13 mouse cellular contexts compared by ENCODE assay signal in the genomic region with DNA sequence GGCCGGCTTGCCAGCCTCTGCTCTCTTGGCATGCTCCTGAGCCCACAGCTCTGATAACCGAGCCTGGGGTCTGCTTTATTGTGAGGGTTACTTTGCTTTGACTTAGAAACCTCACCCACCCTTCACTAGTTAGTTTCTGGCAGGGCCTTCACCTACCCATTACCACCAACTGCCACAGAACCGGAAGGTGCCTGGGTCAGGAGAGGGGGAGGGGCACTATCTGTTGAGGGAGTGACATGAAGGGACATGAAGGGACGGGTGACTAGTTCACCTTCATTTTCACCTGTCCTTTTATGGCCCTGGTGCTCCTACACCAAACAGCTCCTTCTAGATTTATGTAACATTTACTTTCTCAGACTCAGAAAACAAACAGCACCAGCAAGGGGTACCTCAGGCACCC. TPM values are rescaled to one million over a fixed set of nuclear protein-coding genes. Genes with fewer than 3 reads are reported as not detected.
A peak's percentile ranks its signal among the peaks of the same experiment; 100 is the strongest.
DNase-seq lines count a peak whose midpoint lies in the region; ATAC-seq lines count a peak whose summit lies in the region.
"Had no signal": no experiment of that assay in that cellular context is flagged by ENCODE, and none has a peak within 500 bp of the region (broad histone marks: within the 10 kb centered on the region; RNA-seq: fewer than 3 reads in every experiment).

No protein-coding gene starts in this region.

- ATAC-seq in kidney, embryonic 16.5 days (ENCODE audit: low FRiP score, low TSS enrichment), result no peak
- peak; percentile 38 for ATAC-seq in common myeloid progenitor, adult 5-6 weeks (replicated peaks; ENCODE audit: low read depth, poor library complexity, severe bottlenecking)

- WGBS in kidney, embryonic 16.5 days, result 40% methylated on average over 4 of the region's 4 CpGs

- H3K4me2 ChIP-seq in kidney, embryonic 16.5 days (replicated peaks; ENCODE audit: low read depth, low read length), result no peak overlapping the region
- H3K4me2 ChIP-seq: lung, embryonic 14.5 days had no signal

- peaks cover 19% of the 10 kb centered on the region for H3K36me3 ChIP-seq in kidney, embryonic 16.5 days (ENCODE audit: insufficient read depth, low read length)
- peaks cover 27% of the 10 kb centered on the region for H3K36me3 ChIP-seq in megakaryocyte, embryonic 14.5 days (replicated peaks; ENCODE audit: low read length)

- no peaks in the 10 kb centered on the region for H3K9me3 ChIP-seq in kidney, embryonic 16.5 days (ENCODE audit: low read length)
- no peaks in the 10 kb centered on the region for H3K9me3 ChIP-seq in megakaryocyte, embryonic 14.5 days
- H3K9me3 ChIP-seq: midbrain, embryonic 10.5 days had no signal

- H3K4me1 ChIP-seq in kidney, embryonic 16.5 days (ENCODE audit: insufficient read depth, low read length), result peaks cover 45% of the 10 kb centered on the region
- peaks cover 56% of the 10 kb centered on the region for H3K4me1 ChIP-seq in megakaryocyte, embryonic 14.5 days

- 0 out of 2 replicates have a peak overlapping the region, but pooled peaks have one; percentile 2 for H3K9ac ChIP-seq in kidney, embryonic 16.5 days (replicated peaks; ENCODE audit: low read length)
- H3K9ac ChIP-seq: lung, embryonic 14.5 days had no signal

- no peak overlapping the region for H3K4me3 ChIP-seq in kidney, embryonic 16.5 days (ENCODE audit: low read length)
- peak overlapping the region; percentile 81 for H3K4me3 ChIP-seq in megakaryocyte, embryonic 14.5 days (replicated peaks)
- H3K4me3 ChIP-seq: midbrain, embryonic 10.5 days had no signal

- no peak overlapping the region for H3K27ac ChIP-seq in kidney, embryonic 16.5 days (ENCODE audit: low read length)
- H3K27ac ChIP-seq: midbrain, embryonic 10.5 days had no signal

- no peaks in the 10 kb centered on the region for H3K27me3 ChIP-seq in kidney, embryonic 16.5 days (ENCODE audit: insufficient read depth, low read length)
- no peaks in the 10 kb centered on the region for H3K27me3 ChIP-seq in megakaryocyte, embryonic 14.5 days (replicated peaks)

- no peak for DNase-seq in kidney, postnatal 10 days
- DNase-seq in CD4-positive, CD25-positive, alpha-beta regulatory T cell, adult 2 months (ENCODE audit: low read depth, low spot score), result peak; percentile 34
- no peak for DNase-seq in neural tube, embryonic 10.5 days (ENCODE audit: extremely low spot score, low spot score)
- DNase-seq in right cerebral cortex, postnatal 4 days, result no peak
- DNase-seq in layer of hippocampus, adult 8-10 months (ENCODE audit: low spot score in 2 of 2), result no peak
- DNase-seq: cerebellum, adult 11 months; heart, adult 11 months; lung, embryonic 14.5 days; thymus, postnatal 25 days had no signal

RNA-seq across cellular contexts. Expression of gene Cisd1, which starts 5.3 kb away (rescaled TPM):
- polyA plus RNA-seq in kidney, embryonic 16.5 days (2015; fragmentation: Nextera tagmentation; extraction: Ambion mirVana), result 137 and 139 TPM in 2 replicates
- total RNA-seq in common myeloid progenitor, adult 5-6 weeks (2017), result 26.3 and 27.5 TPM in 2 replicates
- 31.8 and 32.1 TPM in 2 replicates for polyA plus RNA-seq in megakaryocyte, embryonic 14.5 days (2012; ENCODE audit: insufficient read depth, low replicate concordance)
- total RNA-seq in layer of hippocampus, adult 8-10 months (2022), result 100 to 1,000 TPM; 117 to 140 (median 130) TPM

RNA-seq across cellular contexts. Expression of gene Ipmk, which starts 8.1 kb away (rescaled TPM):
- polyA plus RNA-seq in kidney, embryonic 16.5 days (2015; fragmentation: Nextera tagmentation; extraction: Ambion mirVana), result 15.6 and 16.1 TPM in 2 replicates
- total RNA-seq in common myeloid progenitor, adult 5-6 weeks (2017), result 24.8 and 35.5 TPM in 2 replicates
- 5.1 and 14.8 TPM in 2 replicates for polyA plus RNA-seq in megakaryocyte, embryonic 14.5 days (2012; ENCODE audit: insufficient read depth, low replicate concordance)
- 10 to 100 TPM; 35.0 to 41.8 (median 37.4) TPM for total RNA-seq in layer of hippocampus, adult 8-10 months (2022)

RNA-seq across cellular contexts. Expression of gene Ube2d1, which starts 54.4 kb away (rescaled TPM):
- polyA plus RNA-seq in kidney, embryonic 16.5 days (2015; fragmentation: Nextera tagmentation; extraction: Ambion mirVana), result 54.3 and 66.1 TPM in 2 replicates
- 9.8 and 15.0 TPM in 2 replicates for total RNA-seq in common myeloid progenitor, adult 5-6 weeks (2017)
- 5.0 and 6.5 TPM in 2 replicates for polyA plus RNA-seq in megakaryocyte, embryonic 14.5 days (2012; ENCODE audit: insufficient read depth, low replicate concordance)
- total RNA-seq in layer of hippocampus, adult 8-10 months (2022), result 10 to 100 TPM; 48.3 to 51.1 (median 49.1) TPM
